Mouse (Mus musculus) skeletal muscle tissue, adult 2 months (tissue): Measurements from ENCODE around the gene Il6st.

Experiments used
- DNase-seq: peaks from one replicate; pipeline ENCODE4 v3.0.0-alpha.2; 2012; ENCODE audit warnings: low read depth, low spot score

Gene Il6st

GRCm38 (mm10) chr13:112482525-112482924 is 18.7 kb downstream of the Il6st start:
- DNase-seq = no peak

GRCm38 (mm10) chr13:112483015-112483414 is 19.1 kb downstream of the Il6st start:
- DNase-seq = no peak

- no peak for DNase-seq
These were observed 22.4 kb downstream of the Il6st start for GRCm38 (mm10) chr13:112486236-112486635.

GRCm38 (mm10) chr13:112486676-112487075 is 22.8 kb downstream of the Il6st start:
- DNase-seq = no peak

GRCm38 (mm10) chr13:112490036-112490435 is 26.2 kb downstream of the Il6st start:
- no peak for DNase-seq

- no peak for DNase-seq
These were observed 27.9 kb downstream of the Il6st start for GRCm38 (mm10) chr13:112491636-112492284.

- no peak for DNase-seq
These were observed 28.4 kb downstream of the Il6st start for GRCm38 (mm10) chr13:112492285-112492678.

- no peak for DNase-seq
These were observed 30.7 kb downstream of the Il6st start for GRCm38 (mm10) chr13:112494590-112494989.

- no peak for DNase-seq
These were observed 36.2 kb downstream of the Il6st start for GRCm38 (mm10) chr13:112500027-112500426.

GRCm38 (mm10) chr13:112500466-112500865 is 36.6 kb downstream of the Il6st start:
- DNase-seq = no peak

GRCm38 (mm10) chr13:112503846-112504245 is 40.0 kb downstream of the Il6st start:
- DNase-seq = no peak

GRCm38 (mm10) chr13:112505436-112505835 is 41.6 kb downstream of the Il6st start:
- DNase-seq = no peak

- DNase-seq = no peak
These were observed 42.9 kb downstream of the Il6st start for GRCm38 (mm10) chr13:112506766-112507165.

- DNase-seq = no peak
These were observed 43.8 kb downstream of the Il6st start for GRCm38 (mm10) chr13:112507691-112508090.

GRCm38 (mm10) chr13:112508487-112508886 is 44.6 kb downstream of the Il6st start:
- no peak for DNase-seq

- DNase-seq = peak; percentile 67
These were observed 45.6 kb downstream of the Il6st start for GRCm38 (mm10) chr13:112509465-112509864.

GRCm38 (mm10) chr13:112510437-112511212 is 46.8 kb downstream of the Il6st start:
- DNase-seq = no peak

- no peak for DNase-seq
These were observed 47.4 kb downstream of the Il6st start for GRCm38 (mm10) chr13:112511261-112511660.

GRCm38 (mm10) chr13:112511810-112512209 is 47.9 kb downstream of the Il6st start:
- no peak for DNase-seq

- no peak for DNase-seq
These were observed 49.0 kb downstream of the Il6st start for GRCm38 (mm10) chr13:112512824-112513223.

GRCm38 (mm10) chr13:112514546-112514945 is 50.7 kb downstream of the Il6st start:
- no peak for DNase-seq

- DNase-seq = no peak
These were observed 58.4 kb downstream of the Il6st start for GRCm38 (mm10) chr13:112522261-112522660.

GRCm38 (mm10) chr13:112522896-112523295 is 59.0 kb downstream of the Il6st start:
- DNase-seq = no peak
